Mouse (Mus musculus): ENCODE measurements around the gene Sec14l4.
"Not testable (repeated sequence)": the region's sequence is repeated elsewhere in the genome, so short reads cannot be mapped to it uniquely, and the experiment has no call there.

Gene Sec14l4

GRCm38 (mm10) chr11:4031126-4031941, at the start of gene Sec14l4:
Sec14l4 (plus strand) TSS chr11:4031462.
- DNase-seq (ENCODE audit: low read depth, low spot score), result no peak

- no peak for DNase-seq (ENCODE audit: low read depth, low spot score)
Observed at GRCm38 (mm10) chr11:3981536-3981935, 49.7 kb upstream of the Sec14l4 start.

GRCm38 (mm10) chr11:3982275-3983209, 48.7 kb upstream of the Sec14l4 start:
- peak; percentile 47 for DNase-seq (ENCODE audit: low read depth, low spot score)

- DNase-seq (ENCODE audit: low read depth, low spot score), result peak; percentile 93
Observed at GRCm38 (mm10) chr11:3983291-3983862, 47.9 kb upstream of the Sec14l4 start, which contains the start of gene Gal3st1. Gal3st1 (plus strand) TSS chr11:3983636.

- peak; percentile 21 for DNase-seq (ENCODE audit: low read depth, low spot score)
Observed at GRCm38 (mm10) chr11:3983863-3984745, 47.2 kb upstream of the Sec14l4 start.

GRCm38 (mm10) chr11:3989748-3990147, 41.5 kb upstream of the Sec14l4 start:
- peak; percentile 33 for DNase-seq (ENCODE audit: low read depth, low spot score)

GRCm38 (mm10) chr11:3993132-3993531, 38.1 kb upstream of the Sec14l4 start:
- no peak for DNase-seq (ENCODE audit: low read depth, low spot score)

GRCm38 (mm10) chr11:3993914-3994313, 37.3 kb upstream of the Sec14l4 start:
- DNase-seq (ENCODE audit: low read depth, low spot score), result no peak

GRCm38 (mm10) chr11:3995511-3995910, 35.8 kb upstream of the Sec14l4 start:
- DNase-seq (ENCODE audit: low read depth, low spot score), result no peak

- DNase-seq (ENCODE audit: low read depth, low spot score), result no peak
Observed at GRCm38 (mm10) chr11:3996840-3997239, 34.4 kb upstream of the Sec14l4 start.

GRCm38 (mm10) chr11:3997978-3998720, 33.1 kb upstream of the Sec14l4 start:
- no peak for DNase-seq (ENCODE audit: low read depth, low spot score)

GRCm38 (mm10) chr11:3999547-3999946, 31.7 kb upstream of the Sec14l4 start:
- no peak for DNase-seq (ENCODE audit: low read depth, low spot score)

GRCm38 (mm10) chr11:4001603-4002002, 29.7 kb upstream of the Sec14l4 start:
- DNase-seq (ENCODE audit: low read depth, low spot score), result peak; percentile 79

- DNase-seq (ENCODE audit: low read depth, low spot score), result peak; percentile 57
Observed at GRCm38 (mm10) chr11:4005220-4005805, 25.9 kb upstream of the Sec14l4 start.

GRCm38 (mm10) chr11:4006462-4006861, 24.8 kb upstream of the Sec14l4 start:
- DNase-seq (ENCODE audit: low read depth, low spot score), result no peak

GRCm38 (mm10) chr11:4012616-4013015, 18.6 kb upstream of the Sec14l4 start:
- DNase-seq (ENCODE audit: low read depth, low spot score), result no peak

- not testable (repeated sequence) for DNase-seq (ENCODE audit: low read depth, low spot score)
Observed at GRCm38 (mm10) chr11:4015796-4016195, 15.5 kb upstream of the Sec14l4 start.

GRCm38 (mm10) chr11:4022111-4022510, 9.2 kb upstream of the Sec14l4 start:
- not testable (repeated sequence) for DNase-seq (ENCODE audit: low read depth, low spot score)

- DNase-seq (ENCODE audit: low read depth, low spot score), result no peak
Observed at GRCm38 (mm10) chr11:4023321-4023720, 7.9 kb upstream of the Sec14l4 start.

GRCm38 (mm10) chr11:4027066-4027465, 4.2 kb upstream of the Sec14l4 start:
- no peak for DNase-seq (ENCODE audit: low read depth, low spot score)
